Mouse (Mus musculus) liver, embryonic 15.5 days (tissue): ENCODE data around the gene Tgfb1. TPM values are rescaled to one million over a fixed set of nuclear protein-coding genes. Genes with fewer than 3 reads are reported as not detected.

ENCODE experiments used
- ATAC-seq: fragments of 200-750 bp; cut with Nextera tagmentation; 2 replicates; pipeline ENCODE4 v1.8.0; 2017; ENCODE audit warnings: moderate number of reproducible peaks, mild to moderate bottlenecking, moderate library complexity; ENCODE audit not compliant: insufficient read depth
- H3K27ac ChIP-seq: fragments of 300-500 bp; sonication (generic); replicated peaks from 2 replicates; pipeline ENCODE4 v1.5.1; 2015; ENCODE audit warnings: mild to moderate bottlenecking, inconsistent platforms
- H3K27me3 ChIP-seq: fragments of 300-500 bp; sonication (generic); 2 replicates; pipeline ENCODE4 v1.6.1; 2015; ENCODE audit warnings: mild to moderate bottlenecking, inconsistent platforms
- H3K36me3 ChIP-seq: fragments of 300-500 bp; sonication (generic); replicated peaks from 2 replicates; pipeline ENCODE4 v1.6.1; 2015; ENCODE audit warnings: moderate library complexity, mild to moderate bottlenecking, inconsistent platforms
- H3K4me1 ChIP-seq: fragments of 300-500 bp; sonication (generic); replicated peaks from 2 replicates; pipeline ENCODE4 v1.6.1; 2015; ENCODE audit warnings: inconsistent platforms
- H3K4me2 ChIP-seq: fragments of 300-500 bp; sonication (generic); 2 replicates; pipeline ENCODE4 v1.6.1; 2015; ENCODE audit warnings: moderate library complexity, mild to moderate bottlenecking, inconsistent platforms
- H3K4me3 ChIP-seq: fragments of 300-500 bp; sonication (generic); replicated peaks from 2 replicates; pipeline ENCODE4 v1.5.1; 2015; ENCODE audit warnings: mild to moderate bottlenecking, inconsistent platforms
- H3K9ac ChIP-seq: fragments of 300-500 bp; sonication (generic); 2 replicates; pipeline ENCODE4 v1.6.1; 2015; ENCODE audit warnings: moderate library complexity, mild to moderate bottlenecking, inconsistent platforms
- H3K9me3 ChIP-seq: fragments of 300-500 bp; sonication (generic); replicated peaks from 2 replicates; pipeline ENCODE4 v1.6.1; 2016; ENCODE audit warnings: inconsistent platforms
- WGBS: fragments of 180-500 bp; shearing (Covaris S2); methylation state at CpG from one replicate; pipeline ENCODE4 v1.1.7; 2015; ENCODE audit warnings: mixed read lengths; ENCODE audit not compliant: insufficient replicate concordance; 5-methylcytosine and 5-hydroxymethylcytosine counted together
- polyA plus RNA-seq: library from polyadenylated mRNA; unstranded; fragments of >200 nt; fragmentation: Nextera tagmentation; extraction: Ambion mirVana; gene quantifications from 2 replicates; pipeline ENCODE4 v1.2.1, GENCODE M21; 2015

The Tgfb1 gene
- polyA plus RNA-seq, 1 experiment from 2014 or later, result 5.0 TPM

DNA sequence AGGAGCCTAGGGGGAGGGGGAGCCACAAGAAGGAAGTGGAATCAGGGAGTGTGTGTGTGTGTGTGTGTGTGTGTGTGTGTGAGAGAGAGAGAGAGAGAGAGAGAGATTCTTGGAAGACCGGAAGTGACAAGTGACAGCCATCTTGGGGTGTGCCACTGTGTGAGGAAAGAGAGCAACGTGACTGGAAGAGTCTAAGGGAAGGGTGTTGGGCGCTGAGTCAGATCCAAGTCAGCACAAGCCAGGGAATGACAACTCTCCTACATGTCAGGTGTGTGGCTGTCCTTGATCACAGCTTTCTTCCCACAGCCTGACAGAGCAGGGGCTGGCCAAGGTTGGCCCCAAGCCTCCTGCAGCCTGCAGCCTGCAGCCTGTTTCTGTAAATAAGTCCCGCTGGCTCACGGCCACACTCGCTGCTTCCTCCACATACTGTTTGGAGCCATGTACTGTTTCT, 19.0 kb downstream of the Tgfb1 start:
- Histone ChIP-seq H3K36me3 (peaks cover 49% of the 10 kb centered on the region), H3K4me3 (no peak overlapping the region), H3K9ac (no peak overlapping the region), H3K9me3 (no peaks in the 10 kb centered on the region; the same call in 1 of the 2 replicates), H3K4me2 (no peak overlapping the region), H3K27me3 (no peaks in the 10 kb centered on the region), H3K27ac (peak overlapping the region; percentile 56), H3K4me1 (peaks cover 64% of the 10 kb centered on the region)
- 63% methylated on average over 6 of the region's 6 CpGs for WGBS
- ATAC-seq, result no peak

DNA sequence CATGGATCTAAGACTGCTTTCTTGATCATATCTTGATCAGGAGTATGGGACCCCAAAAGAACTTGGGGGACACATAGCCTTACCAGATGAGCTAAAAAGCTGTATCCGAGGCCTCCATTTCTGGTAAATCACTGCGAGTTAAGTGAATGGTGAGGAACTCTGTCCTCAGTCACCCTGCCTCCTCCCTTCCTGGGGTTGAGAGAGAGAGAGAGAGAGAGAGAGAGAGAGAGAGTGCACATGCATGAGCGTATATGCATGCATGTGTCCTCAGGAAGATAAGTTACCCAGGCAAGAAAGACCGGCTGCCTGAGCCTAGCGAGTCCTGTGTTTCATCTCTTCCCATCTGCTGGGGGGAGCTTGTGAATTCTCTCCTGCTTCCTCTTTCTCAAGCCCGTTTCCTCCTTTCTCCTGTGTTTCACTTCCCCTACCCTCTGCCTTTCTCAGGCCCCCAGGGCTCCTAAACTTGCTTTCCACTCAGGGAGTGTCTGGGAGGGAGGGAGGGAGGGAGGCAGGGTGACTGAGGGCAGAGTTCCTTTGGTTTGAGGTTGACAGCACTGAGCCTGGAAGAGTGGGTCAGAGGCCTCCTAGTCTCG, 19.9 kb downstream of the Tgfb1 start:
- peaks cover 70% of the 10 kb centered on the region for H3K4me1 ChIP-seq
- H3K9ac ChIP-seq, result no peak overlapping the region
- peaks cover 47% of the 10 kb centered on the region for H3K36me3 ChIP-seq
- H3K4me3 ChIP-seq, result no peak overlapping the region
- H3K9me3 ChIP-seq, result no peaks in the 10 kb centered on the region; the same call in 1 of the 2 replicates
- no peaks in the 10 kb centered on the region for H3K27me3 ChIP-seq
- peak overlapping the region; percentile 56 for H3K27ac ChIP-seq
- no peak for ATAC-seq
- 42% methylated on average over 7 of the region's 7 CpGs for WGBS
- no peak overlapping the region for H3K4me2 ChIP-seq

DNA sequence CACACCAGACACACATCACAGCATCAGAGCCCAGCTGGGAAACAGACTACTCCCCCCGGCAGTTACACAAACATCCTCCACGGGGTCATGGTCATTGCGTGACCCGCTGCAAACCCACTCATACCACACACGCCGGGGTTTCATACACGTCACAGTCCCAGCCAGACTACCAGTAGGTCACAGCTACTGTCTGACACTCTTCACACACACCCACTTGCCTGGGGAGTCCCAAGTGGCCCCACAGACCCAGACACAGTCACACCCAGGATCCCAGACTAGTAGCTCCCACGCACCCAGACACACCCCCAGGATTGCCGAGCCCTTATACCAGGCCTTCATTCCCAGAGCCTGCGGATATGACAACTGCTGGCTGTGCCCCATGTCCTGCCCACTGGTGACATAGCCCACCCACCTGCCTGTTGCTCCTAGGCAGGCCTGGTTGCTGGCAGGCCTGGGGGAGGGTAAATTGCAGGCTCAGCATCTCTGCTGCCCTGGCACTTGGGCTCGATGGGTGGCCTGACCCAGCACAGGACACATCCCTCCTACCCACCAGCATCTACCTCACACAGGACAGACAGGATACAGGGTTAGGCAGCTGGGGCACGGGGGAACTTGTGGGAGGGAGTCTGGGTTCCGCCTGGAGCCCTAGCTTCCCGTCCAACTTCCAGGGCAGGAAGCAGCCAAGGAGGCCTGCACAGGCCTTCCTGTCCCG, 20.9 kb downstream of the Tgfb1 start:
- 58% methylated on average over 15 of the region's 15 CpGs for WGBS
- H3K9ac ChIP-seq, result no peak overlapping the region
- no peak overlapping the region for H3K4me3 ChIP-seq
- peaks cover 79% of the 10 kb centered on the region for H3K4me1 ChIP-seq
- ATAC-seq, result peak; percentile 8; the same call in 1 of the 2 replicates
- no peaks in the 10 kb centered on the region for H3K9me3 ChIP-seq
- no peaks in the 10 kb centered on the region for H3K27me3 ChIP-seq
- peak overlapping the region; percentile 57 for H3K27ac ChIP-seq
- H3K4me2 ChIP-seq, result no peak overlapping the region; the same call in 1 of the 2 replicates
- H3K36me3 ChIP-seq, result peaks cover 42% of the 10 kb centered on the region

DNA sequence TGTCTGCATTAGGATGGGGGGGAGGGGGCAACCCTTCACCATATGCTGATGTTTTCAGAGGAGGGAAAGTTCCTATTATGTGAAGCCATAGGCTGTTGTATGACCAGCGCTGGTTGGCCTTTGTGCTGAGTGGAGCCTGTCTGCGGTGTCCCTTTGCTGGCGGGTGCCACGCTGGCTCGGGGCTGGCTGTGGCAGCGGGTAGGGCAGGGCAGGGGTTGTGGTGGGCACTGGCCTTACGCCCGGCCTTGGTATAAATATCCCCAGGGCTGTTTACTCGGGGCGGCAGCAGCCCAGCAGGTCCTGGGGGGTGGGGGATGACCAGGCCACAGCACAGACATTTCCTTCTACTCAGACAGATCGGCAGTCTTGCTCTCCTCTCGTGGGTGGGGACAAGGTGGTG, 23.2 kb downstream of the Tgfb1 start:
- peaks cover 48% of the 10 kb centered on the region for H3K36me3 ChIP-seq
- no peak overlapping the region for H3K9ac ChIP-seq
- no peak overlapping the region for H3K27ac ChIP-seq
- WGBS, result 50% methylated on average over 12 of the region's 12 CpGs
- no peak overlapping the region for H3K4me2 ChIP-seq
- H3K4me3 ChIP-seq, result no peak overlapping the region
- H3K9me3 ChIP-seq, result no peaks in the 10 kb centered on the region
- no peaks in the 10 kb centered on the region for H3K27me3 ChIP-seq
- H3K4me1 ChIP-seq, result peaks cover 61% of the 10 kb centered on the region
- ATAC-seq, result no peak

DNA sequence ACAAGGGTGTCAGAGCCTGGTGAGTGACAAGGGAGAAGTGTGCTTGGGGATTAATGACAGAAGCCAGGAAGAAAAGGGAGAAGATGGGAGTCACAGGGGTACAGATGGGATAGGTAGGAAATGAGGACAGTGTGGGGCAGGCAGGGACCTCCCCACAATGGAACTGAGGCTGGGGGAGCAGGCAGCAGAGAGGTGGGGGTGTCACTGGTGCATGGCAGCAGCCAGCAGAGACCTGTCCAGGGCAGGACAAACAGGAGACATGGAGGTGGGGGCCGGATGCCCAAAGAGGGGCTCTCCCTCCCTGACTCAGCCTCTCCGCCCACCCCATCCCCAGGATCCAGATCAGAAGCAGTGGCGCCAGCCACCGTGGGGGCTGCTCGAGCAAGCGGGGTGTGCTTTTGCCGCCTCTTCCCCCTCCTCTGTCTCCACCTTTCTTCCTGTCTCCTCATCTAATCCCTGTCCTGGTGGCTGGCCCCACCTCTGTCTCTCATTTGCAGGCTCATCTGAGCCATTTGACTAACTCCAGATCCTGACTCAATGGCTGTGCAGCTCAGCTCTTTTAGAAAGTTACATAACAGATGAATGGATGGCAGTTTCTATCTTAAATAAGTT, 23.8 kb downstream of the Tgfb1 start:
- H3K4me1 ChIP-seq, result peaks cover 55% of the 10 kb centered on the region
- H3K36me3 ChIP-seq, result peaks cover 49% of the 10 kb centered on the region
- H3K4me2 ChIP-seq, result no peak overlapping the region
- WGBS, result 56% methylated on average over 6 of the region's 7 CpGs
- H3K27me3 ChIP-seq, result no peaks in the 10 kb centered on the region
- H3K9me3 ChIP-seq, result no peaks in the 10 kb centered on the region
- ATAC-seq, result no peak
- no peak overlapping the region for H3K27ac ChIP-seq
- no peak overlapping the region for H3K9ac ChIP-seq
- H3K4me3 ChIP-seq, result no peak overlapping the region

DNA sequence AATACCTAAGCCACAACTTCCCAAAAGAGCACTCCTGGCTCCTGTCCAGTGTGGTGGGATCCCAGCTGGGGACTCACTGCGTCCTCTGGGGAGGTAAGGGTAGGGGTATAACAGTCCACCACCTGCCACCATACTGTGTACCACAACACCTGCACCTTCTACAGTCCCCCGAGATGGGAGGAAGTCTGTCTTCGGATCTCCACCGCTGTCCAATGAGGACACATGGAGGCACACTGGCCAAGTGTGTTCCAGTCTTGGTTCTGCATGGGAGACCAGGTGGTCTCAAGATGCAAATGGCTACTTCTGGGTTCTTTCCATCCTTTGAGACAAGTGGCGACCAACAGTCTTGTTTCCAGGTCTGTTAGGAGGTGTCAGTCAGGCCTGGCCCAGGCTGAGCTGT, 24.4 kb downstream of the Tgfb1 start:
- Histone ChIP-seq H3K9me3 (no peaks in the 10 kb centered on the region), H3K9ac (no peak overlapping the region), H3K4me3 (no peak overlapping the region), H3K27ac (no peak overlapping the region), H3K4me2 (no peak overlapping the region), H3K27me3 (no peaks in the 10 kb centered on the region), H3K36me3 (peaks cover 50% of the 10 kb centered on the region), H3K4me1 (peaks cover 49% of the 10 kb centered on the region)
- no peak for ATAC-seq
- WGBS, result 62% methylated on average over 5 of the region's 5 CpGs

DNA sequence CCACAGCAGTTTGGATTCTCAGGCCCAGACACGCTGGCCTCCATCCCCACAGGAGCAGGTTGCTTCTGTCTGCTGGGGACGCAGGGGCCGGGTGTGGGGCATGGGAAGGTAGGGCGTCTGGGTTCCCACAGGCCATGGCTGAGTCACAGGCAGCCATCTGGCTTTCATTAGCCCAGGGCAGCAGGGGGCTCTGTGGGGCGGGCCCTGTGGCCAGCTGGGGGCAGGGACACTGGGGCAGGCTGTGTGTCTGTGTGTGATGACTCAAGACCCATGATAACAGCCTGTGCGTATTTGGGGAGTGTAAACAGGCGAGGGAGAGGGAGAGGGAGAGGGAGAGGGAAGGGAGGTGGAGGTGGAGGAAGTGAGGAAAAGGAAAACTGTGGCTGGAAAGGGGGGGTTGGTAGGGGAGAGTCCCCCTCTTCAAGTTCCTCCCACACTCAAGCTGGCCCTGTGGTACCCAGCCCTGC, 25.0 kb downstream of the Tgfb1 start:
- Histone ChIP-seq H3K4me2 (no peak overlapping the region), H3K27me3 (no peaks in the 10 kb centered on the region), H3K9me3 (no peaks in the 10 kb centered on the region), H3K4me3 (no peak overlapping the region), H3K4me1 (peaks cover 44% of the 10 kb centered on the region), H3K36me3 (peaks cover 52% of the 10 kb centered on the region), H3K27ac (peak overlapping the region; percentile 45; the same call in 1 of the 2 replicates), H3K9ac (no peak overlapping the region)
- 24% methylated on average over 7 of the region's 7 CpGs for WGBS
- ATAC-seq, result peak; percentile 31; the same call in 1 of the 2 replicates

DNA sequence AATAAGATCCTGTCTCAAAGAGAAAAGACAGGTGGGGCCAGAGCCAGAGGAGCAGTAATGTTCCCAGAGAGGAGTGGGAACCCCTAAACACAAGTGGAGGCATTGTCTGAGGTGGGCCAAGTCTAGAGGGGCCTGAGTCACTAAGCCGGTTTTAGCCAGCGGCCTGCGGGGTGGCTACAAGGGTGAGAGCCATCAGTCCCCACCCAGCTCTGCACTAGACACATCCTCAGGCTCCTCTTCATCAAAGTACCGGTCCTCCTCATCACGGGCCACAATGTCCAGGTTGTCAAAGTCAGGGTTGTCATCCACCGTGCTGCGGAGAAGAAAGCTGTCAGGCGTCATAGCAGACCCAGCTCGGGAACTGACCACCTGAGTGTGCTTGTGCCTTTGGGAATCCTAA, 26.0 kb downstream of the Tgfb1 start:
- no peak overlapping the region for H3K27ac ChIP-seq
- H3K36me3 ChIP-seq, result peaks cover 58% of the 10 kb centered on the region
- peaks cover 44% of the 10 kb centered on the region for H3K4me1 ChIP-seq
- H3K4me2 ChIP-seq, result no peak overlapping the region
- no peak for ATAC-seq
- WGBS, result 79% methylated on average over 9 of the region's 9 CpGs
- no peaks in the 10 kb centered on the region for H3K9me3 ChIP-seq
- H3K4me3 ChIP-seq, result no peak overlapping the region
- H3K9ac ChIP-seq, result no peak overlapping the region
- no peaks in the 10 kb centered on the region for H3K27me3 ChIP-seq

DNA sequence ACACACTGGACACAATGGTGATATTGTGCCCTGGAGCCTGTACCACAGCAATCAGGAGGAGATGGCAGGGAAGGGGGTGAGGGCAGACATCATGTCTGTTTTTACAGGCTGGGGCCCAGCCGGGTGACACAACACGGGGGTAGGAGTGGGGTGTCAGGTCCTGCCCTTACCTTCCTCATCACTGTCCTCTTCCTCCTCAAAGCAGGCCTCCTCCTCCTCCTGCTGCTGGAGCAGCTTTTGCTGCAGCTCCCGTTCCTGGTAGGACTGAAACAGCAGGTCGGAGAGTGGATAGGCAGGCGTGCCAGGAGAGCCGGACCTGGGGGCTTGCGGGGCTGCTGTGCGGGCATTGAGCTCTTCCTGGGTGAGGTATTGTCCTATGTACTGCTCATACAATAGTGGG, 27.8 kb downstream of the Tgfb1 start:
- Histone ChIP-seq H3K36me3 (peaks cover 58% of the 10 kb centered on the region), H3K4me1 (peaks cover 51% of the 10 kb centered on the region), H3K9ac (no peak overlapping the region), H3K4me2 (no peak overlapping the region), H3K27me3 (no peaks in the 10 kb centered on the region), H3K27ac (no peak overlapping the region), H3K4me3 (no peak overlapping the region), H3K9me3 (no peaks in the 10 kb centered on the region)
- no peak for ATAC-seq
- 85% methylated on average over 8 of the region's 8 CpGs for WGBS

DNA sequence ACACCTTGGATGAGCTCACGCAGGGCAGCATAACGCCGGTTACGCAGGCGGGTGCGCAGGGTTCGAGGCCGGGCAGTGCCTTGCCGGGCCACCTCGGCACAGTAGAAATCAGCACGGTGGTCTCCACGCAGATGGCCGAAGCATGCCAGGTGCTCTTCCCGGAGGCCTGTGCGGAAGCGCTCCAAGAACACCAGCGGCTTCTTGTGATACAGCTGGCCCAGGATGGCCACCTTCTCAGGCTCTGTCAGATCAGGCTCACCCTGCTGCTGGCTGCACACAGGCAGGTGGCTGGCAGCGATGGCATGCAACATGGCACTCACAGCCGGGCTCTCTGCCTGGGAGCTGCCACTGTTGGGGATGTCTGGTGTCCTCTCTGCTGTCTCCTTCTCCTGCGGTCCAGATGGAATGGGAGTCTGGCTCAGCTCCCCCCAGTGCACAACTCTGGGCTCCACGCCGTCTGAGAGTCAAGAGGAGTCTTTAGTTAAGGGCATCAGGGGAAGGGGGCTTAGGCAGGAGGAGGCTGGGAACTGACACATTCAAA, 29.0 kb downstream of the Tgfb1 start:
- H3K4me1 ChIP-seq, result peaks cover 51% of the 10 kb centered on the region
- no peak for ATAC-seq
- no peak overlapping the region for H3K4me3 ChIP-seq
- peaks cover 68% of the 10 kb centered on the region for H3K36me3 ChIP-seq
- H3K9me3 ChIP-seq, result no peaks in the 10 kb centered on the region
- H3K27me3 ChIP-seq, result no peaks in the 10 kb centered on the region
- H3K27ac ChIP-seq, result no peak overlapping the region
- H3K9ac ChIP-seq, result no peak overlapping the region
- WGBS, result 91% methylated on average over 22 of the region's 22 CpGs
- no peak overlapping the region for H3K4me2 ChIP-seq

DNA sequence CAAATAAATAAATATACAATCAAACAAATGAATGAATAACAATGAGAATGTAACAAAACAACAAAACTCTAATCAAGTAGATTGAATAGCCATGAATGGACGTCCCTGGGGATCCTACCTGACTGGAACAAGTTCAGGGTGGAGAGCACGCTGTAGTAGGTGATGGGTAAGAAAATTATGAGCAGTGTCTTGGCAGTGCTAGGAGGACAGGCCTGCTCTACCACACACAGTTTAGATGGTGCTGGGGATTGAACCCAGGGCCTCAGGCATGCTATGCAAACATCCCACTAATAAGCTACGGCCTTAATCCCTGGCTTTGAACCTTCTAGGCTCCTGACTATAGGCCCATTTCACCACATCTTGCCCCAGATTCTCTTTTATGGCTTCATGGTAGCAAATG, 30.7 kb downstream of the Tgfb1 start:
- Histone ChIP-seq H3K4me2 (peak overlapping the region; percentile 80), H3K4me1 (peaks cover 45% of the 10 kb centered on the region), H3K27me3 (no peaks in the 10 kb centered on the region), H3K9me3 (no peaks in the 10 kb centered on the region), H3K36me3 (peaks cover 75% of the 10 kb centered on the region), H3K4me3 (peak overlapping the region; percentile 76), H3K9ac (peak overlapping the region; percentile 77; the same call in 1 of the 2 replicates), H3K27ac (no peak overlapping the region)
- 75% methylated on average over 3 of the region's 3 CpGs for WGBS
- ATAC-seq, result no peak
